ENCODE assay signal across 20 mouse cellular contexts in genomic region chr11:82621061-82621460, GRCm38 (mm10).
"Had no signal": no experiment of that assay in that cellular context is flagged by ENCODE, and none has a peak within 500 bp of the region (broad histone marks: within the 10 kb centered on the region; RNA-seq: fewer than 3 reads in every experiment).

No protein-coding gene starts in this region.

- H3K9ac ChIP-seq: limb, embryonic 12.5 days; limb, embryonic 15.5 days; liver, embryonic 14.5 days; liver, postnatal 0 days; lung, embryonic 15.5 days; midbrain, embryonic 13.5 days; neural tube, embryonic 12.5 days; neural tube, embryonic 15.5 days; stomach, embryonic 15.5 days had no signal

- H3K27me3 ChIP-seq: lung, embryonic 15.5 days; stomach, embryonic 15.5 days had no signal

- ATAC-seq: intestine, postnatal 0 days; liver, postnatal 0 days; midbrain, embryonic 13.5 days had no signal

- H3K4me3 ChIP-seq: limb, embryonic 12.5 days; limb, embryonic 15.5 days; lung, embryonic 15.5 days; megakaryocyte, embryonic 14.5 days; midbrain, embryonic 10.5 days; midbrain, embryonic 13.5 days; neural tube, embryonic 12.5 days; neural tube, embryonic 15.5 days; stomach, embryonic 15.5 days had no signal

- H3K4me2 ChIP-seq: limb, embryonic 12.5 days; limb, embryonic 15.5 days; liver, embryonic 11.5 days; lung, embryonic 15.5 days; midbrain, embryonic 13.5 days; neural tube, embryonic 12.5 days; neural tube, embryonic 15.5 days; stomach, embryonic 15.5 days had no signal

- H3K9me3 ChIP-seq: limb, embryonic 12.5 days; limb, embryonic 15.5 days; lung, embryonic 15.5 days; megakaryocyte, embryonic 14.5 days; midbrain, embryonic 10.5 days; midbrain, embryonic 13.5 days; neural tube, embryonic 12.5 days; neural tube, embryonic 15.5 days; stomach, embryonic 15.5 days had no signal

- H3K36me3 ChIP-seq: limb, embryonic 12.5 days; limb, embryonic 15.5 days; lung, embryonic 15.5 days; midbrain, embryonic 10.5 days; midbrain, embryonic 13.5 days; neural tube, embryonic 12.5 days; neural tube, embryonic 15.5 days; stomach, embryonic 15.5 days had no signal

- H3K27ac ChIP-seq: limb, embryonic 12.5 days; limb, embryonic 15.5 days; liver, embryonic 14.5 days; lung, embryonic 15.5 days; midbrain, embryonic 10.5 days; midbrain, embryonic 13.5 days; neural tube, embryonic 12.5 days; neural tube, embryonic 15.5 days; stomach, embryonic 15.5 days had no signal

- H3K4me1 ChIP-seq: megakaryocyte, embryonic 14.5 days; stomach, embryonic 15.5 days had no signal

- DNase-seq: left cerebral cortex, postnatal 4 days; liver, postnatal 0 days; lung, postnatal 10 days; lung, postnatal 36 days; right cerebral cortex, adult 18-20 months; right cerebral cortex, postnatal 14 days; right cerebral cortex, postnatal 4 days; thymus, postnatal 36 days had no signal
